Mouse (Mus musculus): ENCODE results near the gene Ak2.

DNA sequence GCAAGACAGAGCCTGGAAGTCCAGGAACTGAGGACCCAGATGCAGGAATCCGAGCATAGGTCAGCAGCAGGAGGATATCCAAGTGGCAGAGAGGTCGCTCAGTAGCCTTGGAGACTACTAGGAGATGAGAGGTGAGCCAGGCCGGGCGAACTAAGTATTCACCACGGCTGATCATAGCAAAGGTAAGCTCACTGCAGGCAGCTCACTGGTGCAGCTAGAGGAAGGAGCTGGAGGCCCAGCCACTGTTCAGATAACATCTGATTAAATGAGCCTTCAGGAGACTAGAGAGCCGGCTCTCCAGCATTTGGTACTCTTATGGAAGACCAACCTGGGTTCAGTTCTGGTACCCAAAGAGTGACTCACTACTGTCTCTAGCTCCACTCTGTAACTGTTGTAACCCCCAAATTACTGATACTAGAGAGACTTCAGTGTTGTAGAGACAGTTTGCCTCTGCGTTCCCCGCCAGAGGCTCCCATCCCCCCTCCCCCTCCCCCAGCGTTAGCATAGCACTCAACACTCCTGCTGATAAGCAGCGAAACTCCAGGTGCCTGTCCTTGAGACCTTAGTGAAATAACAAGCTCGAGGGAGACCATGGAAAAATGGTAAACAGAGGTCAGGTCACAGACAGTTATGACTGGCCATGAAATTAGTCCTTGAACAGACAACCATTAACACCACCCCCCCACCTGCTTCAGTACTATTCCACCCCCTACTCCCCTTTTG is 59.9 kb downstream of the Ak2 start:
- TF ChIP-seq POLR2A (IDR thresholded peaks at IDR 0.05; ENCODE audit: borderline replicate concordance, extremely low read depth, insufficient read depth, insufficient read length, poor library complexity, severe bottlenecking) (no peak), CTCF (IDR thresholded peaks at IDR 0.05; ENCODE audit: borderline replicate concordance, extremely low read depth, insufficient read depth, insufficient read length) (no peak)

Data from brain, embryonic 14.5 days (tissue).